Mouse (Mus musculus) gastrocnemius, postnatal 36 days (tissue): ENCODE data around the gene Hormad1. TPM values are rescaled to one million over a fixed set of nuclear protein-coding genes. Genes with fewer than 3 reads are reported as not detected.

Source experiments
- DNase-seq, 2 experiments: peaks; one replicate each; pipeline ENCODE4 v3.0.0; 2022
- intact Hi-C: fragments of 180-260 bp; cut with DNase I; formaldehyde crosslinking; loops from one replicate; pipeline ENCODE4 v1.15.1; 2025
- total RNA-seq, 2 experiments: library from RNA; stranded (reverse); gene quantifications; 2 replicates each; pipeline ENCODE4 v1.2.3; 2021

Hormad1 gene
- total RNA-seq, 2 experiments from 2014 or later = not detected

- DNase-seq = no peak
- intact Hi-C loops = loop anchor here (5.0 kb wide), 2 partner anchors 46 to 121 kb away; no protein-coding TSS in a partner anchor
These were observed 71.4 kb downstream of the Hormad1 start for GRCm38 (mm10) chr3:95630856-95631255.

DNA sequence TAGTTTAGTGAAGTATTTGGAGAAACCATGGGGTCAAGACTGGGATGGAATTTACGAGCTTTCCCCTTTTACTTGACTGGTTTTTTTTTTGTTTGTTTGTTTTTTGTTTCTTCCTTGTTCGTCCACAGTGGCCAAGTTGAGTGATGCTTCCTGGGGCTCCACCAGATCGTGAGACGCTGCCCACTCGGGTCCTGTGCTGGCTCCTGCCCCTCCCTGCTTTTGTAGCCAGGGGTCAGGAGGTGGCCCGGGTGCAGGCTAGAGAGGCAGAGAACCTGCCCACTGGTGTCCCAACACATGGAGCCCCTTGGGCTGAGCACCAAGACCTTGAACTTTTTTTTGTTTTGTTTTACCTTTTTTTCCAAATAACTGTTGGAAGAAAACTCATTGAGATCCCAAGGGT lies 71.8 kb downstream of the Hormad1 start:
- intact Hi-C loops = loop anchor here (5.0 kb wide), 2 partner anchors 46 to 121 kb away; no protein-coding TSS in a partner anchor
- DNase-seq = no peak

DNA sequence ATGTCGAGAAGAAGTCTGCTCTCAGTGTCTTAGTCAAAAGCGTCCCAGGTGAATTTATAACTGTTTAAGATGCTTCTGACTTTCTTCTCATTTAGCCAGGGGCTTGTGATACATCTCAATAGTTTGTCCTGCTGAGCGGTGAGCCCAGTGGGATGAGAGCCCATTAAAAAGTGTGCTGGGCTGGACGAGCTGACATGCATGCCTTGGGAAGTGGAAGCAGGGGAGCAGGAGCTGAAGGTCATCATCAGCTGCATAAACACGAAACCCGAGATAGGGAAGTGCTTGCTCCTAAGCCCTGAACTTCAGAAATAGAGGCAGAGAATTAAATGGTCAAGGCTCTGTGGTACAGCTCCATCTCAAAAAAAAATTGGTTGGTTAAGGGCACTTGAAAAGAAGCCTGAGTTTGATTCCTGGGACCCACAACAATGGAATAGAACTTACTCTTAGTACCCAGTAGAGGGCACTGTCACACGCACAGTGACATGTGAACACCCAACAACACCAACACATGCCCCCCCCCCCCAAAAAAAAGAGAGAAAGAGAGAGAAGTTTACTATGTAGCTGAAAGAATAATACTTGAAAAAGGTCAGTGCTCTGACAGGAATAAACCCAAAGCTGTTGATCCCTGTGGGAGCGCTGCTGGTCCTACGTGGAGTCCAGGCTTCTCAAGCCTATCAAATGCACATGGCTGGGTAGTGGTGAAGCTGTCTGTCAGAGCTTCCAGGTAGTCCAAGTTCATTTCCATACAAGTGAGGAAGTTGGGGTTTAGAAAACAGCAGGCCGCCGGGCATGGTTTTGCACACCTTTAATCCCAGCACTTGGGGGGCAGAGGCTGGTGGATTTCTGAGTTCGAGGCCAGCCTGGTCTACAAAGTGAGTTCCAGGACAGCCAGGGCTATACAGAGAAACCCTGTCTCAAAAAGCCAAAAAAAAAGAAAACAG lies 73.4 kb downstream of the Hormad1 start:
- intact Hi-C loops = loop anchor here (5.0 kb wide), 2 partner anchors 44 to 119 kb away; no protein-coding TSS in a partner anchor
- no peak for DNase-seq

GRCm38 (mm10) chr3:95635636-95636035 lies 76.2 kb downstream of the Hormad1 start:
- DNase-seq = no peak
- intact Hi-C loops = no loop called here

- intact Hi-C loops = no loop called here
- DNase-seq = no peak
These were observed 76.6 kb downstream of the Hormad1 start for GRCm38 (mm10) chr3:95636072-95636471.

Other genes with a start within 250 kb of the Hormad1 start
- gene Cers2, start 244.9 kb upstream of the Hormad1 start, total RNA-seq = 10 to 100 TPM; 15.9 to 23.3 TPM
- gene Setdb1, start 202.5 kb upstream of the Hormad1 start, total RNA-seq = 10 to 100 TPM in 1 of 2 experiments, 1 to 10 TPM in 1; 9.5 to 10.5 TPM
- not detected for gene 4930558C23Rik, start 156.8 kb upstream of the Hormad1 start, total RNA-seq
- 10 to 100 TPM; 34.0 to 44.8 TPM for gene Arnt, start 125.3 kb upstream of the Hormad1 start, total RNA-seq
- gene Ctsk, start 60.4 kb upstream of the Hormad1 start, total RNA-seq = 1 to 10 TPM; 8.4 to 9.0 TPM
- gene Ctss, start 32.9 kb upstream of the Hormad1 start, total RNA-seq = 1 to 10 TPM; 3.0 to 5.9 TPM
- 10 to 100 TPM in 1 of 2 experiments, 1 to 10 TPM in 1; 8.0 to 10.1 TPM for gene Golph3l, start 29.3 kb downstream of the Hormad1 start, total RNA-seq
- gene Ensa, start 65.3 kb downstream of the Hormad1 start, total RNA-seq = 10 to 100 TPM; 85.6 to 96.1 TPM
- gene Mcl1, start 99.1 kb downstream of the Hormad1 start, total RNA-seq = 100 to 1,000 TPM; 109 to 130 TPM
- gene Adamtsl4, start 128.2 kb downstream of the Hormad1 start, total RNA-seq = 10 to 100 TPM; 25.7 to 41.2 TPM
- 10 to 100 TPM; 14.3 to 28.4 TPM for gene Ecm1, start 179.9 kb downstream of the Hormad1 start, total RNA-seq
- gene Tars2, start 200.5 kb downstream of the Hormad1 start, total RNA-seq = 10 to 100 TPM; 28.0 to 28.7 TPM